Mouse (Mus musculus): ENCODE results near the gene Ropn1. TPM values are rescaled to one million over a fixed set of nuclear protein-coding genes. Genes with fewer than 3 reads are reported as not detected.

Gene Ropn1
- total and polyA plus RNA-seq, 3 experiments, result 0.62 TPM; not detected in 2

DNA sequence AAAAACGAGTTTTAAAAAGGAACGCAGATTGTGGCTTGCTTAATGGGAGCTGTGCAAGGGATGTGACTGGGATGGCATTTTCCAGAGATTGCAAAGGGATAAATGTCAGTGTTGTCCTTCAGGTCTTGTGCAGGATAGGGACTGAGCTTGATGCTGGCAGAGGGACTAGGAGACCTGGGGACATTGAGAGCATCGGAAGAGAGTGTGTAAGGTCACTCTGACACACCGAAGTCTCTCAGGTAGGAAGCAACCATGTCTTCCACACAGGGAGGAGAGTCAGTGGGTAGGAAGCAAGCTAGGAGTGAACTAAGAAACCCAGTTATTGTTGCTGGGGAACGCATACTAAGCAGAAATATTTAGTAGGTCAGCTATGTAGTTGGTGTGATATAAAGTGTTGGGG is 8.3 kb downstream of the Ropn1 start:
- no peak for DNase-seq
- Histone ChIP-seq H3K4me1 (ENCODE audit: control insufficient read depth, insufficient read depth, low read length) (peaks cover 2% of the 10 kb centered on the region), H3K79me2 (replicated peaks; ENCODE audit: control insufficient read depth, insufficient read depth, low read length) (no peaks in the 10 kb centered on the region), H3K4me3 (no peak overlapping the region), H3K27me3 (ENCODE audit: control insufficient read depth, insufficient read depth, low read length) (no peaks in the 10 kb centered on the region; the same call in 1 of the 2 replicates), H3K27ac (no peak overlapping the region), H3K36me3 (ENCODE audit: control insufficient read depth, insufficient read depth, low read length) (no peaks in the 10 kb centered on the region), H3K9ac (ENCODE audit: low read depth, low read length) (no peak overlapping the region)
- TF ChIP-seq CTCF (IDR thresholded peaks at IDR 0.05) (no peak), POLR2A (IDR thresholded peaks at IDR 0.05; ENCODE audit: insufficient read depth, low read depth, low read length) (no peak), EP300 (IDR thresholded peaks at IDR 0.05; ENCODE audit: insufficient read depth, low read depth, low read length) (no peak)
- intact Hi-C loops (cut with DNase I), result no loop called here
- WGBS, result 28% methylated on average over 5 of the region's 5 CpGs

DNA sequence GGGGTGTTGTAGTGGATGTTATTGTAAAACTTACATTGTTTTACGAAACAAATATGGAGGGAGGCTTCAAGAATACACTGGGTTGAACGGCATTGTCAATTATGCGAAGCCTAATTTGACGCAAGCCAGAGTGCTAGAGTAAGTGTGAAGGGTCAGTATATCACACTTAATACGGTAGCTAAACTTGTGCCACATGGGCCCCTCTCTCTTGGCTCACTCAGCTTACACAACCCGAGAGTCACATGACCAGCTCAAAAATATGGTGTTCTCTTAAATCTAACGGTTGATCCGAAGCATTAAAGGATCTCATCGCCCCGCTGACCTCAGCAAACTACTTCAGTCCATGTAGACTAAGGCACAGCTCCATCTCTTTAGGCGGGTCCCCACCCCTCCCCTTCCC is 8.7 kb downstream of the Ropn1 start:
- TF ChIP-seq POLR2A (IDR thresholded peaks at IDR 0.05; ENCODE audit: insufficient read depth, low read depth, low read length), result no peak
- no peak for TF ChIP-seq CTCF (IDR thresholded peaks at IDR 0.05)
- TF ChIP-seq EP300 (IDR thresholded peaks at IDR 0.05; ENCODE audit: insufficient read depth, low read depth, low read length), result no peak
- no peak overlapping the region for H3K27ac ChIP-seq
- H3K79me2 ChIP-seq (replicated peaks; ENCODE audit: control insufficient read depth, insufficient read depth, low read length), result no peaks in the 10 kb centered on the region
- intact Hi-C loops (cut with DNase I), result no loop called here
- H3K36me3 ChIP-seq (ENCODE audit: control insufficient read depth, insufficient read depth, low read length), result no peaks in the 10 kb centered on the region
- H3K27me3 ChIP-seq (ENCODE audit: control insufficient read depth, insufficient read depth, low read length), result no peaks in the 10 kb centered on the region; the same call in 1 of the 2 replicates
- peaks cover 2% of the 10 kb centered on the region for H3K4me1 ChIP-seq (ENCODE audit: control insufficient read depth, insufficient read depth, low read length)
- 53% methylated on average over 11 of the region's 11 CpGs for whole genome bisulfite sequencing
- H3K4me3 ChIP-seq, result no peak overlapping the region
- no peak for DNase-seq
- no peak overlapping the region for H3K9ac ChIP-seq (ENCODE audit: low read depth, low read length)

DNA sequence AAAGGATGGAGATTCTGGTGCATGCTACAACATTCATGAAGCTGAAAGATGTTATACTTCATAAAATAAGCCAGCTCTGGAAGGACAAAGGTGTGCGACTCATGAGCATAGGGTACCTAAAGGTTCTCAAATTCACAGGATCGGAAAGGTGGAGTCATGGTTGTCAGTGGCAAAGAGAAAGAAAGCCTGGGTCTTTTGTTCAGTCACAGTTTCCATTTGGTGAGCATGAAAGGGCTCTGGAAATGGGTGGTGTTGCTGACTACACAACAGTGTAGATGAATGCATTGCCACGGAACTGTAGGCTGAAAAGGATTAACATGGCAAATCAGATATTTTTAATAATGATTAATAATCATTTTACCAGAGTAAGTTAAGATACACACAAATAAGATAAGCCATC is 14.8 kb downstream of the Ropn1 start:
- Histone ChIP-seq H3K9ac (ENCODE audit: low read depth, low read length) (no peak overlapping the region), H3K79me2 (replicated peaks; ENCODE audit: control insufficient read depth, insufficient read depth, low read length) (no peaks in the 10 kb centered on the region), H3K4me3 (no peak overlapping the region), H3K27me3 (ENCODE audit: control insufficient read depth, insufficient read depth, low read length) (no peaks in the 10 kb centered on the region; the same call in 1 of the 2 replicates), H3K36me3 (ENCODE audit: control insufficient read depth, insufficient read depth, low read length) (no peaks in the 10 kb centered on the region), H3K27ac (no peak overlapping the region), H3K4me1 (ENCODE audit: control insufficient read depth, insufficient read depth, low read length) (no peaks in the 10 kb centered on the region)
- no peak for TF ChIP-seq POLR2A (IDR thresholded peaks at IDR 0.05; ENCODE audit: insufficient read depth, low read depth, low read length)
- TF ChIP-seq CTCF (IDR thresholded peaks at IDR 0.05), result no peak
- TF ChIP-seq EP300 (IDR thresholded peaks at IDR 0.05; ENCODE audit: insufficient read depth, low read depth, low read length), result no peak
- intact Hi-C loops (cut with DNase I), result loop anchor here (10.0 kb wide), 1 partner anchor 300 kb away; no protein-coding TSS in a partner anchor
- WGBS, result 72% methylated on average over 3 of the region's 3 CpGs
- DNase-seq, result no peak

DNA sequence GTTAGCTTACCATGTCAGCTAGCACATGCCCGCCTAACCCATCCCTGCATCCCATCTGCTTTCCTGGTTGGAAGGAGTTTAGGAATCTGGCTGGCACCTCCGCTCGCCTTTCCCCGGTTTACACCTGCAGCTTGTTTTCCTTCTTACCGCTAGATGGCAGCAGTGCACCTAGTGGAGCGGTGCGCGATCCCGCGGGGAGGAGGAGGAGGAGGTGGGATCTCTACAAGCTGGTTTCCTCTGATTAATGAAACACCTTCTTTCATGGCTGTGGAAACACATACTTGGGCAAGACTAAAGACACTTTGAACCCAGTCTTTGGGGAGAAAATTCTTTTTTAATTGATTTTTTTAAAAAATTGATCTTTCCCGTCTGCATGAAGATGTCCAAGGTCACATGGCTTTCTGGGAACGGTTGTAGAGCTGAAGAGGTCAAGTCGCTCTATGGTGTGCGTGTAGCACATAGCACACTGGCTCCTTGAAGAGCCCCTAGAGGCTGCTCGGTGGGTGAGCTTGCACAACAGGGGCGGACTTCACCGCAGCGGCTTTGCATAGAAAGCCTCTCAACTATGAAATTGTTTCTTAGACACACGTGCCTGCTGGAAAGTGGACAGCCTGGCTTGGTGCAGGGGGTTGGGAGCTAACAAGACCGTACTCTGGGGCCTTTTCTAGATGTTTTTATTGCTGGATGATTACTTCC is 17.5 kb downstream of the Ropn1 start:
- 9% methylated on average over 20 of the region's 20 CpGs for WGBS
- H3K79me2 ChIP-seq (replicated peaks; ENCODE audit: control insufficient read depth, insufficient read depth, low read length), result no peaks in the 10 kb centered on the region
- no peak overlapping the region for H3K4me3 ChIP-seq
- intact Hi-C loops (cut with DNase I), result loop anchor here (1.0 to 10.0 kb wide), 3 partner anchors 33 to 298 kb away; no protein-coding TSS in a partner anchor
- H3K36me3 ChIP-seq (ENCODE audit: control insufficient read depth, insufficient read depth, low read length), result no peaks in the 10 kb centered on the region
- H3K27ac ChIP-seq, result no peak overlapping the region
- peak; percentile 84; the same call in 1 of the 2 replicates for TF ChIP-seq EP300 (IDR thresholded peaks at IDR 0.05; ENCODE audit: insufficient read depth, low read depth, low read length)
- TF ChIP-seq POLR2A (IDR thresholded peaks at IDR 0.05; ENCODE audit: insufficient read depth, low read depth, low read length), result no peak
- TF ChIP-seq CTCF (IDR thresholded peaks at IDR 0.05), result peak; percentile 98
- no peak overlapping the region for H3K9ac ChIP-seq (ENCODE audit: low read depth, low read length)
- no peaks in the 10 kb centered on the region for H3K4me1 ChIP-seq (ENCODE audit: control insufficient read depth, insufficient read depth, low read length)
- DNase-seq, result peak; percentile 66 to 68
- no peaks in the 10 kb centered on the region for H3K27me3 ChIP-seq (ENCODE audit: control insufficient read depth, insufficient read depth, low read length)

DNA sequence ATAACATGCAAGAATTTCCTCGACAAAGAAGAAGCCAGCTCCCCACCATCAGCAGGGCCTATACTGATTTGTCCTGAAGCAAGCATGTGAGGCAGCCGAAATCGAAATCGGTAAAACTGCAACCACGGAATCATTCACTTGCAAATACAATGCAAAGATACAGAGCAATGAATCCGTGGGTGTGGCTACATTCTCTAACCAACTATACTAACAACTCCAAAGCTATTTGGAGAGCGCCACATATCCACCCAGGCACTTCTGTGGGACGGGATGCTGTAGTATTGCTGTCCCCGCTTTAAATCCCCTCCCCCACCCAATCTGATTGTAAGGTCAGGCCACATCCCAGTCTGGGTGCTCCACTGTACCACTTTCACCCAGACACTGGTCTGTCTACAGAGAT is 18.6 kb downstream of the Ropn1 start:
- Histone ChIP-seq H3K27ac (no peak overlapping the region), H3K4me3 (no peak overlapping the region), H3K9ac (ENCODE audit: low read depth, low read length) (no peak overlapping the region), H3K4me1 (ENCODE audit: control insufficient read depth, insufficient read depth, low read length) (no peaks in the 10 kb centered on the region), H3K27me3 (ENCODE audit: control insufficient read depth, insufficient read depth, low read length) (no peaks in the 10 kb centered on the region), H3K36me3 (ENCODE audit: control insufficient read depth, insufficient read depth, low read length) (no peaks in the 10 kb centered on the region), H3K79me2 (replicated peaks; ENCODE audit: control insufficient read depth, insufficient read depth, low read length) (no peaks in the 10 kb centered on the region)
- intact Hi-C loops (cut with DNase I), result loop anchor here (10.0 kb wide), 1 partner anchor 296 kb away; no protein-coding TSS in a partner anchor
- no peak for TF ChIP-seq CTCF (IDR thresholded peaks at IDR 0.05)
- no peak for TF ChIP-seq POLR2A (IDR thresholded peaks at IDR 0.05; ENCODE audit: insufficient read depth, low read depth, low read length)
- TF ChIP-seq EP300 (IDR thresholded peaks at IDR 0.05; ENCODE audit: insufficient read depth, low read depth, low read length), result no peak
- WGBS, result 73% methylated on average over 9 of the region's 9 CpGs
- no peak for DNase-seq

DNA sequence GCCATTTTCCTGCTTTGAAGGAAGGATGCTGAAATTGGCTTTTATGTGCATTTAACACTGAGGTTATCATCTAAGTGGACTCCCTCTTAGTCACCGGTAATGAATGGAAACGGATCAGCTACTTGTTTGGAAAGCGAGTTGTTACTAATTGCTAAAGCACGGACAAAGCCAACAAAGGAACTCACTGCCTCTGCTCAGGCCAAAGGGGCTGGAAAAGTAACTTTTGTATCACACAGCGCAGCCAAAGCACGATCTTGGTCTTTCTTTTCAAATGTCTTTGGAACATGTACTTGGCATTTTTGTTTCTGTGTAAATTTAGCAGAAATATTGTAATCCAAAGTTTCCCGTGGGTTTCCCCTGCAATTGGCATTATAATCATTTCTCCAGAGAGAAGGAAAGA is 22.2 kb downstream of the Ropn1 start:
- 65% methylated on average over 7 of the region's 7 CpGs for WGBS
- Histone ChIP-seq H3K4me1 (ENCODE audit: control insufficient read depth, insufficient read depth, low read length) (no peaks in the 10 kb centered on the region), H3K4me3 (no peak overlapping the region), H3K79me2 (replicated peaks; ENCODE audit: control insufficient read depth, insufficient read depth, low read length) (no peaks in the 10 kb centered on the region), H3K36me3 (ENCODE audit: control insufficient read depth, insufficient read depth, low read length) (no peaks in the 10 kb centered on the region), H3K9ac (ENCODE audit: low read depth, low read length) (no peak overlapping the region), H3K27ac (no peak overlapping the region), H3K27me3 (ENCODE audit: control insufficient read depth, insufficient read depth, low read length) (no peaks in the 10 kb centered on the region)
- no peak for TF ChIP-seq CTCF (IDR thresholded peaks at IDR 0.05)
- no peak for TF ChIP-seq POLR2A (IDR thresholded peaks at IDR 0.05; ENCODE audit: insufficient read depth, low read depth, low read length)
- TF ChIP-seq EP300 (IDR thresholded peaks at IDR 0.05; ENCODE audit: insufficient read depth, low read depth, low read length), result no peak
- intact Hi-C loops (cut with DNase I), result no loop called here
- no peak for DNase-seq

Measured in heart, adult 2 months (tissue).